Mouse (Mus musculus) embryo, embryonic 10.5 days (tissue): Measurements from ENCODE around the gene Desi1.

Source experiments
- DNase-seq: peaks from one replicate; pipeline ENCODE4 v3.0.0-alpha.2; 2015; ENCODE audit warnings: low spot score

Gene Desi1

DNA sequence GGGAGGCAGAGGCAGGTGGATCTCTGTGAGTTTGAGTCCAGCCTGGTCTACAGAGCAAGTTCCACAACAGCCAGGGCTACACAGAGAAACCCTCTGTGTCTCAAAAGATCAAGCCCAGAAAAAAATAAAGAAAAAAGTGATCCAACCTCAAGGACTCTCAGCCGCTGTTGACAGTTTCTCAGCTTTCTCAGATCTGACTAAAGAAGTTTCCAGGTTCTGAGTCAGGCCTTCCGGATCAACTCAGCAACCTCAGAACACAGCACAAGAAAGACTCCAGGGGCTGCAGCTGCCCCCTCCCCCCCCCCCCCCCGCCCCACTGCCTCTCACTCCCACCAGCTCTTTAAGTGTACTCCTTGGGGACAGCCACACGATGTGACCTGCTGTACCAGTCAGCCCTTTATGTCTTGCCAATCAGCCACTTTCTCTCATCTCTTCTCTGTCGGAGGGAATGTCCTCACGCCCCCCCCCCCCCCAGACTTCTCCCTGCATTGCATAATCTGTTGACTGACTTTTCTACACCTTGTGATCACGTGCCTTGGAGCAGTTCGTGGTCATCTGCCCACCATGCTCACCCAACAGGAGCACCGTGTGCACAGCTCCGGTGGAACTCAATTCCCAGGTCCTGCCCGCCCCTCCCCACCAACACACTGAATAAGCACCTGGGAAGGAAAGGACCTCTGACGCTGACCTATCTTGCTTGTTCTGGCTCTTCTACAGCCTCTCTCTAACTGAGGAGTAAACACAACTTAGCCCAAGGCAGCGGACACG, 67.4 kb downstream of the Desi1 start:
- DNase-seq: no peak

GRCm38 (mm10) chr15:81964980-81965545, 68.6 kb downstream of the Desi1 start:
- DNase-seq: no peak

GRCm38 (mm10) chr15:81964262-81964661, 69.4 kb downstream of the Desi1 start:
- no peak for DNase-seq

DNA sequence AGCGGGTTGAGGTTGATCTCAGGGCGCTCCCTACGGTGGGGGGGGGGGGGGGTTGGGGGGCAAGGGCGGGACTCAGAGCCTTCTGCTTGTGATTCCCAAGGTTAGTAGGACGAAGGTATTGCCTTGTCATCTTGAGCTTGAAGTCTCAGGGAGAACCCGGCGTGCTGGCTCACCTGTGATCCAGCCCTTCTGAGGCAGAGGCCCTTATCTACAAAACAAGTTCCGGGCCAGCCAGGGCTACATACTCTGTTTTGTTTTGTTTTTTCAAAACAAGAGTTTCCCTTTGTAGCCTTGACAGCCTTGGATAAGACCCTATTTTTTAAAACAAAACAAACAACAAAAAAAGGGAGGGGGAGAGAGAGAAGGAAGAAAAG, 72.6 kb downstream of the Desi1 start:
- DNase-seq: no peak

- DNase-seq: peak; percentile 99
Observed at GRCm38 (mm10) chr15:81960171-81961077, 73.2 kb downstream of the Desi1 start, which contains the start of gene Pmm1. Gene Pmm1, minus strand, starts transcription at chr15:81960930.

GRCm38 (mm10) chr15:81958906-81959305, 74.8 kb downstream of the Desi1 start:
- no peak for DNase-seq

DNA sequence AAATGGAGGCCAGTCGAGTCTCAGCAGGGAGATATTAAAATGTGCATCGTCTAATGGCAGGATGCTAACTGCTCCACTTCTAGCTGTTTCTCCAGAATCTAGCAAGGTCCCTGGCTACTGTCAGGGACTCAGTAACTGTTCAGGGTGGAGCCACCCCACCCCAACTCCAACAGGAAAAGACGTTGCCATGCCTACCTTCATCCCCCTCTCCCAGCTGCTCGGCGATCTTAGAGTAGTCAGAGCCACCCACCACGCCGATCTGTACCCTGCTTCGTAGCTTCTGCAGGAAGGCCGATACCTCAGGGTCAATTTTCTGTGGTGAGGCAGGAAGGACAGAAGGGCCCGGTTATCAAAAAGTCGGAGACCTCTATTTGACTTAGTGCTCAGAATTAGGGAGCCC, 76.1 kb downstream of the Desi1 start:
- no peak for DNase-seq

GRCm38 (mm10) chr15:81956457-81956856, 77.2 kb downstream of the Desi1 start:
- DNase-seq: peak; percentile 69

DNA sequence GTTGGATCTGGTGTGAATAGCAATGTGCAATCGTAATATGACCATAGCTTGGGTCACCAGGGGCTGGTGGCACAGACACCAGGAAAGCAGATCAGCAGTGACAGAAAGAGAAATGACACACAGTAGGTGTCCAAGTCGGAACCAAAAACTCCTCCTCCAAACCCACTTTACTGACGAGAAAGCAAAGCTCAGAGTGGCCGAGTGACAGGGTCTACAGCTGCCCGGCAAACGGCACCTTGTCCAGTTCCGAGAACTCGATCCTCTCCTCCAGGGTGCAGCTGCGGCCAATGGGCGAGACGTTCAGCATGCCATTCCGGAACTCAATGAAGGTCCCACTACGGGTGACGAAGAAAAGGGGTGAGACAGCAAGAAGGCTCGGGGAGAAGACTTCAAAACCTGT, 78.2 kb downstream of the Desi1 start:
- DNase-seq: no peak

DNA sequence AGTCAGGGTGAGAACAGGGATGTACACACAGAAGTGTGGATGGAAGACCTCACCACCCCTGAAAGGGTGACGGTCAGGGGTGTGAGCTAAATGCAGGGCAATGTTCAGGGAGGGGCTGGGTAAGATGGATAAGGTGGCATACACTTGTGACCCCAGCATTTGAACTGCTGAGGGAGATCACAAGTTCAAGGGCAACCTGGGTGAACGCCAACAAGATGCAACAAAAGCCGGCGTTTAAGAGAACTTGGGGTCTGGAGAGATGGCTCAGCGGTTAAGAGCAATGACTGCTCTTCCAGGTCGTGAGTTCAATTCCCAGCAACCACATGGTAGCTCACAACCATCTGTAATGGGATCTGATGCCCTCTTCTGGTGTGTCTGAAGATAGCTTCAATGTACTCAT, 78.9 kb downstream of the Desi1 start:
- DNase-seq: no peak

DNA sequence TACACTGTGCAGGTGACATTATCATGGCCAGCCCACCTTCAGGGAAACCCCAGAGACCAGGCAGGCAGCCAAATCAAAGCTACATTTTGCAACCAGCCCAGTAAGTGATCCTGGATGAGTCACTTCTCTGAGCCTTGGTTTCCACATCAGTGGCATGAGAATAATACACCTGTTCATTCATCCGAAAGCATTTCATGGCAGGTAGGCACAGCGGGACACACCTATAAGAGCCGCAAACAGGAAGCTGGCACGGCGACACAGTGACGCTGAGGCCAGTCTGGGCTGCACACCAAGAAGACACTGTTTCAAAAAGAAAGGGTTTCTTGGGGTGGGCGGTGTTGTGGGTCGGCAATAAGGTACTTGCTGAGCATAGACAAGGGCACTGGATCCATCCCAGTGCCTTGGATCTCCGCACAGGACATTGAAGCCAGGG, 79.5 kb downstream of the Desi1 start:
- no peak for DNase-seq

DNA sequence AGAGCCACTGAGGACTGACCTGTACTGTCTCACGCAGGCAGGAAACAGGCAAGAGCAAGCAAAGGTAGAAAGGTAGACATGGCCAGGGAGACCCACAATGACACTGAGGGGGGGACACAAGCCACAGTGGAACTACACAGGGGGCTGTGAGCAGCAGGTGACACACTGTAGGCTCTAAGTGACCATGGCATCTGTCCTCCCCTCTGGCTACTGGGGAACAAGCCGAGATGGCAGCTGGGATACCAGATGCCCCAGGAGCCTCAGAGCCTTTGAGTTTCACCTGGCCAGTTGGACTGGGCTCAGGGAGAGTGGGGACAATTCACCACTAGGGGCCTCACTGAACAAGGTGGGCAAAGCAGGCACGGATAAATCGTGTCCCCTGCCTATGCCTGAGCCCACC, 81.4 kb downstream of the Desi1 start:
- no peak for DNase-seq

DNA sequence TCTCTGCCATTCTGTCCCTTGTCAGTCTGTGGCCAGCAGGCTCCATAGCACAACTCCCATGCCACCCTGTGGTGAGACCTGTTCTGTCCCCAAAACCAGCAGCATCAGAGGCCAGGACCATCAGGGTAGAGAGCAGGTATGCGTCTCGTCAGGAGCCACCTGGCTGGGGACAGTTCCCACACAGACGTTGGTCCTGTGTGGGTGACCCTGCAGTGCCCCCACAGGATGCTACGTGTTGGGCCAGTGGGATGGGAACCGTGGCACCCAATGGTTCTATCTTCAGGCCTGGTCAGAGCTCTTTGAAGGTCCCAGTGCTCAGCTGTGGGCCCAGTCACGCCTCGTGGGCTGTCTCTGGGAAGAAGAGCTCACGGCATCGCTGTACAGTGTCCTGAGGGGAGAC, 82.5 kb downstream of the Desi1 start:
- DNase-seq: no peak

DNA sequence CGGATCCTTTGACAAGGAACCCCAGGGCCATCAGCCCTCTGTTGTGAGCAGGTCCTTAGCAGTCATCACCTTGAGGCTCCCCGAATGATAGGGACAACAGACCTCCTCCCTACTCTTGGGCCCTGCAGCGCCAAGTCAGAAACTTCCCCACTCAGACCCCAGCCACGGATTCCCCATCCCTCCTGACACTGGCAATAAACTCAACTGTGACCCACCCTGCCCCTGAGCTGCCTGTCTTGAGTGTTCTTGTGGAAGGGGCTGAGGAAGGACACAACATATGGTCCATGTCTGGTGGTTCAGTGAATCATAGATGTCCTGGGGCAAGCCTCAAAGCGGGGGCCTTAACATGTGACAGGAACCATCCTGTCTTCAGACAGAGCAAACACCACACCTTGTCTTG, 82.9 kb downstream of the Desi1 start:
- no peak for DNase-seq

- no peak for DNase-seq
Observed at GRCm38 (mm10) chr15:81949476-81950131, 84.1 kb downstream of the Desi1 start.

DNA sequence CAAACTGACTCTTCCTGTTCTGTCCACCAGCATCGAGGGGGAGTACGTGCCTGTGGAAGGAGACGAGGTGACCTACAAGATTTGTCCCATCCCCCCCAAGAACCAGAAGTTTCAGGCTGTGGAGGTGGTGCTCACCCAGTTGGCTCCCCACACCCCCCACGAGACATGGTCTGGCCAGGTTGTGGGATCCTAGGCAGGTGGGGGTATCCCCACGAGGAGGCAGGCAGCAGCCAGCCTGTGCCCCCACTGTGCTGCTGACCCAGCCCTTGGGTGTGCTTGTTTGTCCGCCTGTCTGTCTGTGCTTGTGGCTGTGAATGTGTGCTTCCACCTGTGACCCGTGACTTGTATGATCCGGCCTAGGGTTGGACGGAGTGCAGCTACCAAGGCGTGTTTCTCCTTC, 84.6 kb downstream of the Desi1 start:
- no peak for DNase-seq

DNA sequence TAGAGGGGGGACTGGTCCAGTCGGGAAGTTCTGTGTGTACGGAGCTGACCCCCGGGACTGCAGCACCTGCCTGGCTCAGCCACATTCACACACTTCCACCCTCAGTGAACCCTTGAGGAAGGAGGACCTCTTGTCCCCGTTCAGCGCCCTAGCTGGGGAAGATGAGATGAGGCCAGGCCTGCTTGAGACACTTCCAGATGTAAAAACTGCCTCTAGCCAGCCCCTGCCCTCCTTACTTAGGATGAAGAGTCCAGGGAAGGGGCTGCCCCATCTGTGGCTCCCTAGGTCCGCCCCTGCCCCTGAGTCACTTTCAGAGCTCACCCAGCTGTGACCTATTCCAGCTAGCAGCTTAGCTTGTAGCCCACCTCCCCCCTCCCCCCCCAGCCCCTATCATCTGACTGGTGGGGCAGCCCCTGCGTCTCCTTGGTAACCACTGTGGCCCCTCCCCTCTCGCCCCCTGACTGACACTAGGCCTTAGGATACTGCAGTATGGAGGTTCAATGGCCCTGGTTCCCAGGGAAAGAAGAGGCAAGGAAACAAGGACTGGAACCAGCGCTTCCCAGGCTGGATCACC, 90.4 kb downstream of the Desi1 start:
- peak; percentile 89 for DNase-seq
